Mouse (Mus musculus) left cerebral cortex, postnatal 10 days (tissue): ENCODE data around the gene Miga1. TPM values are rescaled to one million over a fixed set of nuclear protein-coding genes. Genes with fewer than 3 reads are reported as not detected.
"Not testable (repeated sequence)": the region's sequence is repeated elsewhere in the genome, so short reads cannot be mapped to it uniquely, and the experiment has no call there.

Source experiments
- DNase-seq, 2 experiments: peaks; one replicate each; pipeline ENCODE4 v3.0.0; 2021 to 2022; ENCODE audit warnings: low spot score in 2 of 2, mixed read lengths in 1 of 2; ENCODE audit errors: extremely low spot score in 1 of 2
- intact Hi-C: fragments of 180-260 bp; cut with DNase I; formaldehyde crosslinking; loops from one replicate; pipeline ENCODE4 v1.15.1; 2025
- total RNA-seq, 2 experiments: library from RNA; stranded (reverse); gene quantifications; 2 replicates each; pipeline ENCODE4 v1.2.3; 2021

Miga1 gene
- total RNA-seq, 2 experiments from 2014 or later = 84.3 to 91.9 TPM

DNA sequence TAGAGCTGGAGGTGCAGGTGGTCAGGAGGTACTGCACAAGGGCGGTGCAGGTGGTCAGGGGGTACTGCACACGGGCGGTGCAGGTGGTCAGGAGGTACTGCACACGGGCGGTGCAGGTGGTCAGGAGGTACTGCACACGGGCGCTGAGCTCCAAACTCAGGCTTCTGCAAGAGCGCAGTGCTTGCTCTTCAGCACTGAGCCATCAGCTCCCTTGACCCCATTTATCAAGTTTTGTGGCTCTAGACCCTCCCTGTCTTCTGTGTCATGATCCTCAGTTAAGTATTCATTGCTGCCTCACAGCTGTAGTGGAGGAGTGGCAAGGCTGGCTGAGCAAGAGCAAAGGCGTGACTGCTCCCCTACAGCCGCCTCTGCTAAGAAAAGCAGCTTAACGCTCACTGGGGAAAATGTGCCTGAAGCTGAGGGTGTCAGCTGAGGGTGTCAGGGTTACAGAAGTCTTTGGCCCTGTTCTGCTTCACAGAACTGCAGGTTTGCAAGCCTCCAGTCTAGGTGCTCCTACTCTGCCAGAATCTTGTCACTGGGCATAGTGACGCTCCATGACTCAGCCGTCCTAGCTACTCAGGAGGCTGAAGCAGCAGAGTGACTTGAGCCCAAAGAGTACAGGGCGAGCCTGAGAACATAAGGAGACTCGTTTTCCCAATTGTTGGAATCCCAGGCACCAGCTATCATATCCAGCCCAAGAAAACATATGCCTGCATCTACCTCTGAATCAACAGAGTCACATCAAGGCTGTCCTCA is 7.5 kb downstream of the Miga1 start:
- intact Hi-C loops = no loop called here
- peak in 1 of 2 experiments; percentile 8 for DNase-seq

DNA sequence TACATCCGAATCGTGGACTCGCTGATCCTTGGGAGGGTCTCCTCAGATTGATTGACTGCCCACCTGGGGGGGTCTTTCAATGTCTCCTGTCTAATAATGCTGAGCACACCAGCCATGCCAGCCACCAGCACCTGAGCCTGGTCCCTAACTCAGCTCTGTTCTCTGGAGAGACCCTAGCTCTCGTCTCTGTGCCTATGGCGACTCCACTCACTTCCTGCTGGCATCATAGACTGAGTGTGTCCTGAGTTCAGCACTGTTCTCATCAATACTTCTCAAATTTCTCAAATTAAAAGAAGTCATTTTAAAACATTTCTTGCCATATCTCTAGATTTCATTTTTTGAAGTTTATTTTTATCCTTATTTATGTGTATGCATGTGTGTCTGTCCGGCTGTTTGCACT is 8.1 kb downstream of the Miga1 start:
- DNase-seq = no peak
- intact Hi-C loops = no loop called here

GRCm38 (mm10) chr3:152321765-152322547 is 18.3 kb downstream of the Miga1 start:
- intact Hi-C loops = no loop called here
- DNase-seq = no peak

GRCm38 (mm10) chr3:152320972-152321645 is 19.1 kb downstream of the Miga1 start:
- intact Hi-C loops = no loop called here
- DNase-seq = no peak

DNA sequence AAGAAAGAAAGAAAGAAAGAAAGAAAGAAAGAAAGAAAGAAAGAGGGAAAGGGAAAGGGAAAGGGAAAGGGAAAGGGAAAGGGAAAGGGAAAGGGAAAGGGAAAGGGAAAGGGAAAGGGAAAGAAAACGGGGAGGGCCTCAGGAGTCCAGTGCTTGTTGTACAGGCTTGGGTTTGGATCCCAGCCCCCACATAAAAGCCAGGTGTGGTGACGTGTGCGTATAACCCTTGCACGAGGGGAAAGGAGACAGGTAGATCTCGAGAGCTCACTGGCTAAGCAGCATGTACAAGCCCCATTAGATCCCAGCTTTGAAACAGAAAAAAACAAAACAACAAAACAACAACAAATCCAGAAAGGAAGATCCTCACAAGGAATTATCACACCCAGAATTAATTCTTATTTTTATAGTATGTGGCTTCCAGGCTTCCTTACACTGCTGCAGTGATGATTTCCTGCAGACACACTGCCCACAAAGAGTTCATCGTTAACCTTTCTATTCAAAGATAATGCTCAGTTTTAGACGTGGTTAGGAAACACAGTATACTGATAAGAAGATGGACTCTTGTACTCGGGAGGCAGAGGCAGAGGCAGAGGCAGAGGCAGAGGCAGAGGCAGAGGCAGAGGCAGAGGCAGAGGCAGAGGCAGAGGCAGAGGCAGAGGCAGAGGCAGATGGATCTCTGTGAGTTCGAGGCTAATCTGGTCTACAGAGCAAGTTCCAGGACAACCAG is 23.6 kb downstream of the Miga1 start:
- DNase-seq, intact Hi-C loops: not testable (repeated sequence)

- intact Hi-C loops = no loop called here
These were observed 24.6 kb downstream of the Miga1 start for GRCm38 (mm10) chr3:152315613-152316012.

GRCm38 (mm10) chr3:152314666-152315065 is 25.5 kb downstream of the Miga1 start:
- intact Hi-C loops, DNase-seq: not testable (repeated sequence)

More at GRCm38 (mm10) chr3:152315613-152316012, 24.6 kb downstream of the Miga1 start:
- peak; percentile 52 to 89 for DNase-seq

GRCm38 (mm10) chr3:152309250-152309645 is 31.0 kb downstream of the Miga1 start:
- intact Hi-C loops = no loop called here
- no peak for DNase-seq

DNA sequence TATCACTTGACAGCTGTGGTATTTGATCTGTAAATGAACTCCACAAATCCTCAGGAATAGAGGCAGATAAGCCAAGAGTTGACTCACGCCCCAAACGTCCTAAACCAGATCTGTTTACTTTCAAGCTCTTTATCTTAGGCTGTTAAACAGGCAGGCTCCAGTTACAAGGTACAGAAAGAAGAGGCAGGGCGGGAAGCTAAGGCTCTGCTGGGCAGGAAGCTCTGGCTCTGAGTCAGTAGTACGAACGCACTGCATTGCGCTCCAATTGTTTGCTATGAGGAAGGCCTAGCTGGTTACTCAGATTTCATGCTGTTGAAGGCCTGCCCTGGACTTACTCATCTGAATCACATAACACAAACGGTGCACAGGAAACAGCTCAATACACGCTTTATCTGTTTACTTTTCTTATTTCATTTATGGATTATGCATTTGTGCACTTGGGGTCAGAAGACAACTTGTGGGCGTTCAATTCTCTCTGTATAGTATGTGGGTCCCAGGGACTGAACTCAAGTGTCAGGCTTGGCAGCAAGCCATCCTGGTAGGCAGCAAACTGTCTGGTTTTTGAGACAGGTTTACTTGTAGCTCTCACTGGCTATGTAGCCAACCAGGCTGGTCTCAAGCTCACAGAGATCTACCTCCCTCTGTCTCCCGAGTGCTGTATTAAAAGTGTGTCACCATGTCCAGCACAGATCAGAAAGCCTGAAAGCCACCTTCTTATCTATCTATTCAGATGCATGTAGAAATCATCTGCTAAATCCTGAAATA is 31.5 kb downstream of the Miga1 start:
- intact Hi-C loops = no loop called here
- no peak for DNase-seq

DNA sequence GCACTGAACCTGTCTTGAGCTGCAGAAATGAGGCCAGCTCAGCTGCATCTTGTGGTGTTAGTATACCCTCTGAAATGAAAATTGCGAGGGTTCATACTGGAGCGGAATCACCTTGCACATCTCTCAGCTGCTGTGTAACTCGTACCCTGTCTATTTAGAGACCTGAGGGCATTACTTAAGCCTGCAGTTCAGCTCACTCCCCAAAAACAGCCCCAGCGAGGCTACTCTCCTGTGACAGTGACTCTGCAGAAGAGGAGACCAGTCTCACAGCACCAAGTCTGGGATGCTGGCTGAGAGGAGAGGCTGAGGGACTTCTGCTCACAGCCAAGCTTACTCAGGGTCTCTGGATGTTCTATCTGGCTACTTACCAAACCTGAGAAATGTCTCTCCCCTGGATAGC is 34.2 kb downstream of the Miga1 start:
- no peak for DNase-seq
- intact Hi-C loops = no loop called here

DNA sequence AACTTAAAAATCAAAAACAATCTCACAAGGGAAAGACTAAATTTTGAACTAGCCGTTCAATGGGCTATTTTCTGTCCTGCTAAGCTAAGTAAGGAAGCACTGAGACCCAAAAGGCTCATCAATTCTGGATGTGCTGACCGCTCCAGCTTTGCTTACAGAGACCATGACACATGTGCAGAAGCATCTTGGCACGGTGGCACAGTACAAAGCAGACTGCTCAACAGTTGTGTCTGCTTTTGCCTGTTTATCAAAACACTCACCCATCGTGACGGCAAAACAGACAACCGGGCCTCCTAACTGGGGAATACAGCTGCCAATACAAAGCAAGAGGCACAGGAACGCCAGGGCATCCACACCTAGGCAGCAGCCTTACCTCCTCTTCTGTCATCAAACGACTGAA is 35.1 kb downstream of the Miga1 start:
- intact Hi-C loops = no loop called here
- no peak for DNase-seq

DNA sequence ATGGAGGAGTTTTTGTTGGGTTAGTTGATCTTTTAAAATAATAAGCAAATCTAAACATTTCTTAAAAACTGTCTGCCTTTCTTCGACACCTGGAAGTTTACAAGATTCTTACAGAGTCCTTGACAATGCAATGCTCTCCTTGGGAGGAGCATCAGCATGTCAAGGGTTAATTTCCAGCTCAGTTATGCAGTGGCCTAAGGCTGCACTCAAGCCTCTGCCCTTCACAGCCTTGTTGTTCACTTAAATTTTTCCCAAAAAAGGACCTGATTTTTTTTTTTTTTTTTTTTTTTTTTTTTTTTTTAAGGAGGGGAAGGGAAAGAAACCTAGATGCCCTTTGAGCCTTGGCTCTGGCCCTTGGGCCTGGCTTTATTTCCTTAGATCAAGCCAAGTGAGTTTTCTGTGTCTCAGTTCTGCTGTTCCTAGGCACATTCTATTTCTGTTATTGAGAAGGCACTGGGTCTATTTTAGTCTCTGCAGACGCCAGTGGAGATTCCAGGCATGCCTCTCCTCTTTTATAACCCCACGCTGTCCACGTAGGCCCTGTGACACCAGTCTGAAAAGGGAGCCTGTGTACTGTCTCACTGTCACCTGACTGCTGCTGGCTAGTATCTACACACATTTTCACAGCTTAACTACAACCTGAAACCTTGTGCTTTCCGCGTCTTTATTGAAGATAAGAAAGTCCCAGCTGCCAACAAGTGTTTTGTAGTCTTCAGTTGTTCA is 36.0 kb downstream of the Miga1 start:
- intact Hi-C loops = no loop called here
- peak in 1 of 2 experiments; percentile 10 for DNase-seq

- intact Hi-C loops = no loop called here
- DNase-seq = no peak
These were observed 37.2 kb downstream of the Miga1 start for GRCm38 (mm10) chr3:152302991-152303390.

DNA sequence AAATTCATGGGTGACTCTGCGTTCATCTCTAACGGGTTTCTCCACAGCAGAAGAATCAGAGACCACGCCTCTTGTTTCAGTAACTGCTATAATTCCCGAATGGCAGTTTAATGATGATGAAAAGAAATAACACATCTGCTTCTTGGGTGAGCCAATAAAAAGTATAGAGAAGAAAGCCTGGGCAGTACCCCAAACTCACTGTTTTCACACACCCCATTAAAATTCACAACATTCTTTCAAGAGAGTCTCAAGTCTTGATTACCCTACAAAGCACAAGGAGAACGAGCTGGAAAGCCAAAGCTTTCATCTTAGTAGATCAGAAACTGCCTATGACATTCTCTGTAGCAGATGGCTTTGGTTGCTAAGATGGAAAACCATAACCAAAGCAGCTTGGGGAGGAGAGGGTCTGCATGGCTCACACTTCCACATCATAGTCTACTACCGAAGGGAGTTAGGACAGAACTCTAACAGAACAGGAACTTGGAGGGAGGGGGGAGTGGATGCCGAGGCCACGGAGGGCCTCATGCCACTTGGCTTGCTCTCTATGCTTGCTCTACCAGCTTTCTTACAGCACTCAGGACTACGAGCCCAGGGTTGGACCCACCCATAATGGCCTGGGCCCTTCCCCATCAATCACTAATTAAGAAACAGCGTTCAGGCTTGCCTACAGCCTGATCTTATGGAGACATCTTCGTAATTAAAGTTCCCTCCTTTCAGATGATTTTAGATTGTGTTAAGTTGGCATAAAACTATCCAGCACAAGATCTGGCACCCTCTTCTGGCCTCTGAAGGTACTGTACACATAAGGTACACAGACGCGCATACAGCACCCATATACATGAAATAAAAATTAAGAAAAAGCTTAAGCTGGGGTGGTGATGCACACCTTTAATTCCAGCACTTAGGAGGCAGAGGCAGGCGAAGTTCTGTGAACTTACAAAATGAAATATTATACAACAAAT is 39.5 kb downstream of the Miga1 start:
- no peak for DNase-seq
- intact Hi-C loops = no loop called here

DNA sequence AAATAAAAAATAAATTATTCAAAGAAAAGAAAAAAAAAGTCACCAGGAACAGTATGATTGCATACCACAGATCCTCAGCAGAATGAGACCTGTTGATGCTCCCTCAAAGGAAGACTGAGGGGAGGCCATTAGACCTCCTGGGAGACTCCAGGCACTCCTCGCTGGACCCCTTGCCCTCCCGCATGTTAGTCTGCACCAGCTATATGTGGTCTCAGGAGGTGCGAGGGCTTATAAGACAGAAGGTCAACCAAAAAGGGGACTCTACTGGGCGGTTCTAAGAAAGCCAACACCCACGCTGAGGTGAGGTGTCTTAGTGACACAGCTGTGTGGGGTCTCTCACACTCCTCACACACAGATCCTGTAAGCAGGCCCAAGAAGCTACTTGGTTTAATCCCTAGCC is 44.3 kb downstream of the Miga1 start:
- no peak for DNase-seq
- intact Hi-C loops = no loop called here

DNA sequence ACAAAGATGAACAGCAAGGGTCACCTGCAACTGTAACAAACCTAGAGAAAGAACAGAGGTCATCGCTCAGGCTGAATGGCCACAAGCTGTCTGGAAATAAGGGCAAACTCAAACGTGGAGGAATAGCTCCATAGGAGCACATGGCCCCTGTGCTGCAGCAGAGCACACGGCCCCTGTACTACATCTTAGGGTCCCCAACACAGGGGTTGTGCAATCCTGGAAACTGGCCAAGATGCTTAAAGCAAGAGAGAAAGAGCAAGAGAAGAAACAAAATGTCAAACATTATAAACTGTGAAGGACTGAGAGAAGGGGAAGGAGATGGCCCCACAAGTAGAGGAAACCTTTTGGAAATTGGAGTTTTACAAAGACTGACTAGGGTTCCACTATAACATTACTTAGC is 45.8 kb downstream of the Miga1 start:
- DNase-seq = no peak
- intact Hi-C loops = no loop called here
